Mouse (Mus musculus) spleen, adult 12 weeks (tissue): ENCODE data around the gene Fndc5.
A peak's percentile ranks its signal among the peaks of the same experiment; 100 is the strongest.

Experiments
- DNase-seq: peaks from one replicate; pipeline ENCODE4 v3.0.0; 2022; ENCODE audit warnings: low spot score

Gene Fndc5

DNA sequence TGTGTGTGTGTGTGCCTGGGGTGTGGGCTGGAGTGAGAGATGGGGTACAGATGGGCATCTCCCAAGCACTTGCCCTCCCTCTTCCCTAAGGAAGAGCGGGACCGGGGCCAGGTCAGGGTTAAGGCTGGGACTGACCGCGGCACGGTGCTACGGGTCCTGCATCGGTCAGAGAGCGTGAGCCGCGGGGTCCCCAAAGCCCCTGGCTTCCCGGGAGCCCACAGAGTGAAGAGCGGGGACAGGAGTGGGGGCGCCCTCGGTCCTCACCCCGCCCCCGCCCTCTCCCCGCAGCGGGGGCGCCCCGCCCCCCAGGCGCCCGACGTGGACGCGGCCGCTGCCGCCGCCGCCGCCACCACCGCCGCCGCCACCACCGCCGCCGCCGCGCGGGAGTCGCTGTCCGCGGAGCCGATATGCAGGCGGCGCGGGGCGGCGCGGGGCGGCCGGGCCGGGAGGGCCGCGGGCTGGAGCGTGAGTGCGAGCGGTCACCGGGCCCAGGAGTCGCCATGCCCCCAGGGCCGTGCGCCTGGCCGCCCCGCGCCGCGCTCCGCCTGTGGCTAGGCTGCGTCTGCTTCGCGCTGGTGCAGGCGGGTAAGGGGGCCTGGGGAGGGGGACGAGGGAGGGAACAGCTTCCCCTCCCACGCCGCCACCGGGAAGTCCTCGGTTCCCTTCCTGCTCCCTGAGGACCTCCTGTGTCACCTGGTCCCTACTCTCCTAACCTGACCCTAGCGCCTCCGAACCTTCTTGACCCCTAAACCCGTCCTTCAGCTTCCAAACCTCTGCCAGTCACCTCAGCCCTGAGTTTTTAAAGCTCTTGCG is at the start of gene Fndc5:
Gene Fndc5, plus strand, starts transcription at position 421 of the 813 bp plus-strand sequence.
- no peak for DNase-seq

DNA sequence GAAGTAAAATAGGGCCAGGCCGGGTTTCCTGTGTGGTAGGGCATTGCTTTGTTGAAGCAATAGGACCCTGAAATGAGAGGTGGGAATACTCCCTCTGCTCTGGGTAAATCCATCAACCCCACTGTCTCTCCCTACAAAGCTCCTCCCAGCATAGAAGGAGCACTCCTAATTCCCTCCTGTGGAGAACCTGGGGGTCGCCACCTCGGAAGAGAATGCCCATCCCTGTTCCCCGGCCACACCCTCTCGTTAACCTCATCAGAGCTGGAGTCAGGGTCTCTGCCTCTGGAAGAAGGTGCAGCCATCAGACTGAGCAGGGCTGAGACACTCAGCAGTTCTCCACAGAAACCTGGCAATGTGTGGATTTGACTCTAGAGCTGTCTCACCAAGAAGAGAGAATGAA is 48.9 kb upstream of the Fndc5 start:
- DNase-seq, result no peak

DNA sequence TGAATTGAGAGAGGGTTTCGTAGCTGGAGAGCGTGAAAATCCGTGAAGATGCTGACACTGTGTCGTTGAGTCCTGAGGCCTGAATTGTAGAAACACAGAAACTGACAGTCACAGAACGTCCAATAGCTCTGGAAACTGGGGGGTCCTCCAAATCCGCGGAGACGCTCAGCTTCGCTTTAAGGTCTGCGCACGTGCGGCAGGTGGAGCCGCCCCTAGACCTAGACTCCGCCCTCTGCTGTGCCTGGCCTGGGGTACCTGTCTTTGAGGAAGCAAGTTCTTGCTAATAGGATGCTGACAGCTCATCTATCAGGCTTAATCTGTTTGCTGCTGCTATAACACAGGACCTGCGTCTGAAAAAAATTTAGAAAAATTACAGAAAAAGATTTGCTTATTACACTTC is 41.5 kb upstream of the Fndc5 start:
- DNase-seq, result no peak

DNA sequence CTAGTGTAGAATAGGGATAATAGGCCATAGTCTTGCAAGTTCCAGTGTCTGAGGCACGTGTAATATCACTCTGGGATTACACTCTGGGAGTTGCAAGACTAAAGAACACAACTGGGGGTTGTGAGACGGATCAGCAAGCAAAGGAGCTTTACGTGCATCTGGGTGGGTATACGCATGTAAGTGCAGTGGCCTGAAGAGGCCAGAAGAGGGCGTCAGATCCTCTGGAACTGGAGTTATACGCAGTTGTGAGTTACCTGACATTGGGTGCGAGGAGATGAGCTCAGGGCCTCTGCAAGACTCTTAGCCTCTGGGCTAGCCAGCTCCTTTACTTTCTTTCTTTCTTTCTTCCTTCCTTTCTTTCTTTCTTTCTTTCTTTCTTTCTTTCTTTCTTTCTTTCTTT is 39.8 kb upstream of the Fndc5 start:
- no peak for DNase-seq

DNA sequence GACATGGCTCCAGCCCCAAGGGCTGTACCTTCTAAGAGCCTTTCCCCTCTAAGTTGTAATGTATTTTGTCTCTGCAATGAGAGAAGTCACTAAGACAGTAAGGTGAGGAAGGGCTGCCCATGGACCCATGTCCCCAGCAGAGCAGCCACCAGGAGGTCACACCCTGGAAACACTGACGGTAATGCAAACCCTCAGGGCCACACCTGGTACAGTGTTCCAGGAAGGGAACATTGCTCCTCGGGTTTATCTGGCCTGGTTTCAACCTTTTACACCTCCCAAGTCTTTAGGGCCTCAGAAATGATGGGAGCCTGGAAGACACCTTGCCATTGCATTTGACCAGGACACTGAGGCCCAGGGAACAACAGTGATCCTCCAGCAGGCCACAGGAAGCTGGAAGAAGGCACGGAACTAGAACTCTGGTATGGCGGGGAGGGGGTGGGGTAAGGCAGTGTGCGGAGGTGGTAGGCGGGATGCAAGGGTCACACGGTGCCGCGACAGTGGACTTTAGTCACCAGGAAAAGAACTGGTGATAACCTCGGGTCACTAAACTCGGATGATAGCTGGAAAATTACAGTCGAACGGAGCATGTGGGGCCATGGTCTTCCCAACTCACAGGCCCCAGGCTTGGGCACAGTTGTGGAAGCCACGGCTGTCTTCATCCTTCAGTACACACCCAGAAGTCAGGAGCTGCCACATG is 34.5 kb upstream of the Fndc5 start:
- no peak for DNase-seq

DNA sequence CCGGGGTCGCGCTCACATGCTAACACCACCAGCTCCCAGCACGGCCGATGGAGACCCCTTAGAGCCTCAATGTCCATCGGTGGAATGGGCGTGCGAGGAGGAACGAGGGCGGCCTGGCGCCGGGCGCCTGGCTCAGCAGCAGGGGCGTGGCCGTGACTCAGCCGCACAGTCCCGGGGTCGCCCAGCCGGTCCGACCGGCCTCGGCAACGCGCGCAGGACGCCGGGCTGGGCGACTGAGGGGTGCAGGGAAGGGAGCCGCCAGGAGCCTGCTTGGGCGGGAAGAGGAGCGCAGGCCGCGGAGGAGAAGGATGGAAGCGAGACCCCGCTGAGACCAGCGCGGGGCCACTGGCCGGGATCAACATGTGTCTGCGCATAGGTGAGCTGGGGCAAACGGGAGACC is 31.4 kb upstream of the Fndc5 start, which contains the start of gene Tmem54:
Gene Tmem54, plus strand, starts transcription at position 193 of the 400 bp plus-strand sequence.
- no peak for DNase-seq

DNA sequence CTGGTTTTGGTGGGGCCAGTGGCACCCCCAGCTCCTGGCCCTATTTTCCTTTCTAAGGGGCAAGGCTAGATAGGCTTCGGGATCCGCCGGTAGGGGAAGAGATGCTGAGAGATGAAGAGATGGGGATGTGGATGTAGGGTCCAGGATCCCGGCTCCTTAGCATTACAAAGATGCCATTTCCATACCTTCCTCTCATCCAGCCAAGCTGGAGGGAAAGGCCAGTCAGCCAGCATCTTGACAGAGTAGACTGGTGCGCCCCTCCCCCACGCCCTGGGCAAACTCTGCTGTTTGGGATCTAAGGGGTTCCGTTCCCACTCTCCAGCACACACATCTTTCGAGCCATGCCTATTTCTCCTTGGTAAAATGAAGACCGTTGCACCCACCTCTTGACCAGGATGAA is 30.7 kb upstream of the Fndc5 start:
- no peak for DNase-seq

DNA sequence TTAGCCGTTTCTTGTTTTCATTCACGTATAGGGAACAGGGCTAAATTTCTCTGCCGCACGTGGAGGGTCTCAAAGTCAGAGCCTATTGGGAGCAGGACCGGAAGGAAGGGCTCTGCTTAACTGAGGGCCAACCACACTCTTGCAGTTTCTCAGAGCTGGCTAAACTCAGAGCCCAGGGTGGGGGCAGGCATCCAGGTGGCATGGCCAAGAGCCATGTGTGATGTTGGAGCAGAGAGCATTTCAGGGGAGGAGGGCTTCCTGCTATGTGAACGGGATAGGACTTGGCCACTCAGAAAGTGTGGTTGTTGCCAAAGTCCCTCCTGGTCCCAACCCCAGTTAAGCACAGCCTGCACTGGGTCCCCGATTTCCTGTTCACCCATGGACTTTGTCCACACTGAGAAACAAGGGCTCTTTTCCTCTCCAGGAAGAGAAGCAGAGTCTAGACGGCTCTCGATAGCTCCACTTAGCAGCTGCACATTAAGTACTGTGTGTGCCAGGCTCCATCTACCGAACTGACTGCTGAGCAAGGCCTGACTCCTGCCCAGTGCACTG is 29.4 kb upstream of the Fndc5 start:
- no peak for DNase-seq

DNA sequence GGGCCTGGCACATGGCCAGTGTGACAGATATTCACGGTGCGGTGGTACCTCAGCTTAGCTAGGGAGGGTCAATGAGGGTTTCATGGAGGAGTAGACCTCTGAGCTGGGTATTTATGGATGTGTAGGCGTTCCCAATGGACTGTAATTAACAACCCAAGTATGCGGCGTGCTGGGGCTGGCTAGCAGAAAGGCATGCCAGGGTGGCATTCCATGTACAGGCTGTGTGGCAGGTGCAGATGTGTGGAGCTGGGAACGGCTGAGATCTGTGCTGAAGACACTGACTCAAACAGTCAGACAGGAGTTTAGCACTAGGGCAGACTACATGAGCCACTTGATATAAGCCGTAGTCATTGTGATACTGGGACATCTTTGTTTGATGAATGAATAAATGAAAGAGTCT is 28.2 kb upstream of the Fndc5 start:
- no peak for DNase-seq

DNA sequence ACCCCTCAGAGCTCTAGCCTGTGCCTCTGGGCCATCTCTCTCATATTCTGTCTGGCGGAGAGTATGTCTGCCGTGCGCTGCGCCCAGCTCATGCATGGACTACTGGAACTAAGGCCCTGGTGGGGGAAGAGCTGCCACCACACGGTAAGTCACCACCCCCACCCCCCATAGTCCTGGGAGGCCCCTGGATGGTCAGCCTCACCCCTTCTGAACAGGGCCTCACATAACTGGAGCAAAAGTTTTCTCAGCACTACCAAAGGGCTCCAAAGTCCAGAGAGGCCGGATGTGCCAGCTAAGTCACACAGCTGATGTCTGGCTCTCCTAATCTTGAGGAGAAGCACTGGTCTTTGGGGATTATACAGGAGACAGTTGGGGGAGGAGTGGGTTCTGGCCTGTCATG is 26.0 kb upstream of the Fndc5 start:
- DNase-seq, result no peak

DNA sequence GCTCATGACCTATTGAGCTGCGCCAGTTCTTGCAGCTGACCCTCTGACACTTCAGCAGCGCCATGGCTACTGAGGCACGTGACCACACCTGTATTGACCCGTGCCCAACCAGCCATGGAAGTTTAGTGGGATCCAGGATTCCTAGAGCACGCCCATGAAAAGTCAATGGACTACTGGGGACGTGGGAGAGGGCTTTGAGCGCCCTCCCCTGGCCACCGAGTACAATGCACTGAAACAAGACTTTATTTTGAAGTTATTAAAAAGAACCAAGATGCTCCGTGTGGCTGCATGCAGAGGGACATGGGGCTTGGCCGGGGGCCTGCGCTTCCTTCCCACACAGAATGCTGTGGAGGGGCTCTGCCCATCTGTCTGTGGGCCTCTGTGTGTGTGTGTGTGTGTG is 25.4 kb upstream of the Fndc5 start:
- no peak for DNase-seq

DNA sequence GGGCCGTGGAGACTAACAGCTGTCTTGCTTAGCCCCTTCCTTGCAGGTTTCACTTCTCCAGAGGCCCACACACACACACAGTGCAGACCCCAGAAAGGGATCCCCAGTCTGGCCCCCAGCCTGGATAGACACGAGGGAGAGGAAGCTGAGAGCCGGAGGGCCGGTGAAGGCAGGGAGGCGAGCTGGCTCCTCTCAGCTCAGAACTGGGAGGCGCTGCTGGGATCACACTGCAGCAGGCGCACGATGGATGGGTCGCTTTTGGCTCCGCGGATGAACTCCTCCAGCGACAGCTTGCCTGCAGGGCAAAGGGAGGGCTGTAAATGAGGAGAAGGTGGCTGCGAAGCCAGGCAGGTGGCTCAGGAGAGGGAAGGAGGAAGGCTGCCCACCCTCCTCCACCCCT is 24.6 kb upstream of the Fndc5 start:
- no peak for DNase-seq

DNA sequence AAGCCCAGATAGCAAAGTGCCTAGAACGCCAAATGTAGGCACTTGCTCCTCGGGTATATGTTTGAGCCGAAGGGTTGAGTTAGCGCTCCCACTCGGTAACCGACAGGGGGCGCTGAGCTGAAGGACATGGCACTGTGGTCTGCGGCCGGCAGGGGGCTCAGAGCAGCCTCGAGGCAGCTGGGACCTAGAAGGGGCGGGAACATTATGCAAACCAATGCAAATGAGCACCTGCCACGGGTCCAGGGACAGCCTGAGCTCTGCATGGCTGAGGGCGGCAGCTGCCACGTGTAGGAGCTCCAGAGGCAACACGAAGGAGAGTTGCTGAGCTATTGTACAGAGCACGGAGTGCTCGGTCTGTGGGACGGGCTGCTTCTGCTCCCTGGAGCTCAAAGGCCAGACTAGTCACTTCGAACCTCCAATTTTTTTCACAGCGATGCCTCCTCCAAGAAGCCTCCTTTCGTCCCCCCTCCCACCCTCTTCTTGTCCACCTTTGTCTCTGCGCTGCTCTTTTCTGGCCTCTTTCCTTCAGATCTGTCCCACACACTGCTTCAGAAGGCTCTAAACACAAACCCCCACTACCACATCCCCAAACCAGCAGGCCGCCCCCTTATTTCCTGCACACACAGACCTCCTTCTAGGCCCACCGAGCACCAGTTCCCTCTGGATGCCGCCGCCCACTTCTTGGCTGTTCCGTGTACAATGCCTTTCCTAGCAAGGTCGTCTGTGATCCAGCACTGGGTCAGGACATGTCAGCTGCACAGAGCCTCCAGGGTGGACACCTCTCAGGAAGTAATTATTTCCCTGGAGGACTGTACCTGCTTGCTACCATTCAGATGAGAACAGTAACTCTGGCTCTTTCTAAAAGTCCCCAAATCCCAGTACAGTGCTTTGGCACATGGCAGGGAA is 23.5 kb upstream of the Fndc5 start:
- DNase-seq, result peak; percentile 53

DNA sequence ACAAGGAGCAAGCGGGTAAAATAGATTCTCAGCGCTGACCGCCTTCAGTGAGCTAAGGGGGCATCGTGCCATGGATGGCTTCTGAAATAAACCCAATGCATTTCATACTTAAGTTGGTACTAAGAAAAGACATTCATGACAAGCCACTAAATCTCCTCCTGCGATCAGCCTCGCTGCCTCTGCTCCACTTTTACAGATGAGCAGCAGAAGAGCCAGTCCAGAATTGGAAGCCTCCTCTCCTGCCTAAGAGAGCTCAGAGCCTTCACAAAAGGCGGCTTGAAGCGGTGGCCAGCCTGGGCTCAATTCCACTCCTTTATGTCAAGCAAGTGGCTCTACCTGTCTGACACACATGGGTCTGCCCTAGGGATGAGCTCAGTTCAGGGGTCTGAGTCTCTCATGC is 20.1 kb upstream of the Fndc5 start:
- no peak for DNase-seq

DNA sequence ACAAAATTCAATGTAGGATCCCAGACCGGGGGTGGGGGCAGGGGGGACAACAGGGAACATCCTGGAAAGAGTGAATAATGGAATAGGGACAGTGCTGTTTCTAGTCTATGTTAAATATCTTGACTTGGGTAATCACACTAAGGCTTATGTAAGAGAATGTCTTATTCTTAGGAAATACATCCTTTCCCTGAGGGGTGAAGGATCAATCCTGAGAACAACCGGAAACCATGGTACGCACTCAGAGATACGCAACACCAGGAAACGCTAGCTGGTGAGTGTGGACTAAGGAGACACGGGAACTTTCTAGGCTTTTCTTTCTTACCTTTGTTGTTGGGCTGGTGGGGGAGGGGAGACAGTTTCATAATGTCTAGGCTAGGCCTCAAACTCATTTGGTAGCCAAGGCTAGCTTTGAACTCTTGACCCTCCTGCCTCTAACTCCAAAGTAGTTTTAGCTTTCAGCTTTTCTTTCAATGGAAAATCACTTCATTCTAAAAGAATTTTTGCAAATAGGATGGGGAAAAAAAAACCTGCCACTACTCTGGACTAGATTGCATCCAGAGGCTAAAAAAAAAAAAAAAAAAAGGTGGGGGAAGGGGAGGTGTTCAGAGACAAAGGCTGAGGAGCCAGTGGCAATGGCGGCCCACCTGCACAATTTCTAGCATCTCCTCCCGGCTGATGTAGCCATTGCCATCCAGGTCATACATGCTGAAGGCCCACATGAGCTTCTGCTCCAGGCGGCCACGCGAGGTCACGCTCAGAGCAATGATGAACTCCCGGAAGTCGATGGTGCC is 18.9 kb upstream of the Fndc5 start:
- no peak for DNase-seq

DNA sequence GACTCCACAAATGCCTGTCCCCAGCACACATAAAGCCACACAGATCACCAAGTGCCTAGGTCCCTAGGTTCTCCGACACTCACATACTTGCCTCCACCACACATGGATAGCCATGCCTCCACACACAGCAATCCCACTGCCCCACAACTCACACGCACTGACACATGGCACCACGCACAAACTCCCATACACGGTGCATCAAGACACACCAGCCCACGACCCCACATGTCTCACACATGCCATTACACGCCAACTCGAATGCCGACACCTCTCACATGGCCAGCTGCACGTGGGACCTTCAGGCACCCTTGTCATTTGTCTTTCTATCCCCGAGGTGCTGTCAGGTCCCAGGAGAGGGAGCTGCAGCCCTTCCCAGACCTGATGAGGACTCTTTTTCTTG is 17.1 kb upstream of the Fndc5 start:
- DNase-seq, result no peak

DNA sequence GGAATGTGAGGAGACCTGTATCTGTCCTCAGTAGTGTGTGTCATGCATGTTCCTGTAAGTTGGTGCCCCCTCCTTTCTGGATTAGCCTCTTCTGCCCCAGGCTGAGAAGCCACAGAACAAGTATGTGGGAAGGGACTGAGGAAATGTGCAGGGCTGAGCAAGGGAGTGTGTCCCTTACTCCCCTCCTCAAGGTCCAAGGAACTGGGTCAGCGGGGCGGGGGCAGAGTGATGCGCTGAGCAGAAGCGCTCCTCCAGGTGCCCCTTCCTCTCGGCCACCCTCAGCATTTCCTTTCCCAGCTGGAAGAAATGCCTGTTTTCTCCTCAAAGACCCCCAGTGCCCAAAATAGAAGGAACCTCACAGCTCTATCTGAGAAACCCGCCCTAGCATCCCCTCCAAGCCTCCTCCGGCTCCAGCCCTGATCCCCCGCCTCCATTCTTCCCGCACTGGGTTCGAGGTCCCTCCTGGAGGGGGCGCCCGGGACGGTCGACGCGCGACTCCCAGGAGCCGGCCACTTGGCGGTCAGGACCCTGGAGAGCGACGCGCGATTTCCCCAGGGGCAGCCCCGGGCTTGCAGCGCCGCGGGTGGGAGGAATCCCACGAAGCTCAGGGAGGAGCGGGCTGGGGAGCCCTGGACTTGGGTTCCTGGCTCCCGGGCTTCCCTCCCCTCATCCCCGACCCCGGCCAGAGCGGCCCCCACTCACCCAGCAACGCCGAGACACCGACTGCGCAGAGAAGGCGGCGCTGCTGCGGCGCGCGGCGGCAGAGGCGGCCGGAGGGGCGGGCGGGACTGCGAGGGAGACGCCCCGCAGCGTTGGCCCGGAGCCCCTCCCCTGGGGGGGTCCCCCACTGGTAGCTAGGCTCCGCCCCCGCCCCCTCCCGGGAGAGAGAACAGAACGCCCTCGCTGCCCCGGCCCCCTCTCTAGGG is 16.0 kb upstream of the Fndc5 start:
- DNase-seq, result peak; percentile 23

DNA sequence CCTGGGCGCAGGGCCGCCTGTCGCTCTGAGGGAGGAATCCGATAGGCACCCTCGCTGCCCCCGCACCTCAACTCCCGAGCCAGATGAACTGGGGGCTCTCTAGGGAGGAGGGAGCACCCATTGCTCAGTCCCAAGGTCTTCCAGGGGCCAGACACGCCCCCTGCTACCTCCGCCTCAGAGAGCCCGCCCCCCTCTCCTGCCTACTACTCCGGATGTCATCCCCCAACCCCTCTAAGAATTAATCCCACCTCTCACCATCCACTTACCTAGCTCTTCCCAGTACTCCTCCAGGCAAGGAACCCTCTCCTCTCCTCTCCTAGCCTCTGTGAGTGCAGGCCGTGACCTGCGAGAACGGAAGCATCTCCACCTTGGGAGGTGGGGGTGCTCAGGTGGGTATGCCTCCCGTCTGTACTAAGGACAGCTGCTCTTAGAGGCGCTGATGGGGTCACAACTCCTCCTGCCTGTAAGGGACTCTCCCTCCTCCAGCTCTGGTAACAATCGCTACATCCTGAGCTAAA is 15.2 kb upstream of the Fndc5 start, which contains the start of gene Hpca:
Gene Hpca, minus strand, starts transcription at position 468 of the 518 bp plus-strand sequence.
- no peak for DNase-seq

DNA sequence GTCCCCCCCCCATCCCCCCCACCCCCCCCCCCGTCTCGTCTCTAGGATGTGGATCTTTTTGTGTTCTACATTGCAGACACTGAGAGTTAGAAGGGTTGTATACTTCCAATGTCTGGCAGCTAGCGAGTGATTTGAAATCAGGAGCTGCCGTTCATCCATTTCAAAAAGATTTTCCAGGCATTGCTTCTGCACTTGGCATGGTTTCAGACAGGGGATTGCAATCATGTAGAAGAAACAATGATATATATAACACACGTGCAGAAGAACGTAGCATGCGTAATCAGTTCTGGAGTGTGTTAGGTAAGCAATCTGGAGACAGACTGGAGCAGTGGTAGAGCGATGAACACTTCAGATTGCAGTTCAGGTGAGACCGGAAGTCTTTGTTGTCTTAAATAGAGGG is 14.7 kb upstream of the Fndc5 start:
- no peak for DNase-seq

DNA sequence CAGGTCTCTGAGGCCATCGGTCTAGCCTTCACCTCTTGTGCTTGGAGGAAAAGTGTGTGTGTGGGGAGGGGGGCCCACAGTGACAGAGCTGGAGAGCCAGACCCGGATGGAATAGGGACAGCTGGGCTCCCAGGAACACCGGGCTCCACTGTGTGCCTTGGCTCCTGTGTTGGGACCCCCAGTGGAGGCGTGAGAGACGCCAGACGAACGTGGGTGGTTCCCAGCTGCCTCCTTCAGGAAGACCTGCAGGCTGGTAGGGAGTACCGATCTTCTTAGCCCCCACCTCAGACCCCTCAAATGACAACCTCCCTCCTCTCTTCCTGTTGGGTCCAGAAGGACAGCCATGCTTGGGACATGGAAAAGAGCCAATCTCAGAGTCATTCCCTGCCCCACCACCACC is 14.1 kb upstream of the Fndc5 start:
- no peak for DNase-seq
